9 mouse cellular contexts compared by ENCODE assay signal in genomic region chr7:113434286-113434685, GRCm38 (mm10). TPM values are rescaled to one million over a fixed set of nuclear protein-coding genes. Genes with fewer than 3 reads are reported as not detected.
DNase-seq lines count a peak whose midpoint lies in the region; ATAC-seq and TF ChIP-seq lines count a peak whose summit lies in the region.
"Had no signal": no experiment of that assay in that cellular context is flagged by ENCODE, and none has a peak within 500 bp of the region (broad histone marks: within the 10 kb centered on the region; RNA-seq: fewer than 3 reads in every experiment).

No protein-coding gene starts in this region.

- no peak for ATAC-seq in forebrain, embryonic 16.5 days
- no peak for ATAC-seq in kidney, postnatal 0 days (replicated peaks; ENCODE audit: low FRiP score, low read depth)
- no peak for ATAC-seq in liver, postnatal 0 days

- no peak overlapping the region for H3K4me2 ChIP-seq in forebrain, embryonic 16.5 days (ENCODE audit: low read length)
- no peak overlapping the region for H3K4me2 ChIP-seq in kidney, postnatal 0 days (ENCODE audit: low read length)
- H3K4me2 ChIP-seq in liver, postnatal 0 days (ENCODE audit: low read depth, low read length): no peak overlapping the region

- TF ChIP-seq CTCF in spleen, adult 2 months (IDR thresholded peaks at IDR 0.05; ENCODE audit: extremely low read depth, insufficient read depth, insufficient read length, insufficient replicate concordance): peak; percentile 48; the same call in 1 of the 2 replicates
- TF ChIP-seq CTCF in kidney, postnatal 0 days (IDR thresholded peaks at IDR 0.05; ENCODE audit: low read depth): peak; percentile 82
- peak; percentile 68 for TF ChIP-seq CTCF in liver, postnatal 0 days (IDR thresholded peaks at IDR 0.05; ENCODE audit: low read depth)
- peak; percentile 51; the same call in 1 of the 2 replicates for TF ChIP-seq CTCF in small intestine, adult 2 months (IDR thresholded peaks at IDR 0.05; ENCODE audit: extremely low read depth, insufficient read length, insufficient replicate concordance, low read depth, low read length)

- no peaks in the 10 kb centered on the region for H3K36me3 ChIP-seq in forebrain, embryonic 10.5 days (replicated peaks)
- H3K36me3 ChIP-seq in forebrain, embryonic 16.5 days (ENCODE audit: control insufficient read depth, insufficient read depth): no peaks in the 10 kb centered on the region
- no peaks in the 10 kb centered on the region for H3K36me3 ChIP-seq in spleen, adult 2 months (ENCODE audit: control insufficient read depth, insufficient read depth, low read length)
- no peaks in the 10 kb centered on the region for H3K36me3 ChIP-seq in kidney, postnatal 0 days (ENCODE audit: insufficient read depth, low read length)
- H3K36me3 ChIP-seq in liver, postnatal 0 days (replicated peaks; ENCODE audit: insufficient read depth, low read length): no peaks in the 10 kb centered on the region
- no peaks in the 10 kb centered on the region for H3K36me3 ChIP-seq in small intestine, adult 2 months (ENCODE audit: control insufficient read depth, insufficient read depth, low read length)

- no peak overlapping the region for H3K4me3 ChIP-seq in forebrain, embryonic 10.5 days
- no peak overlapping the region for H3K4me3 ChIP-seq in forebrain, embryonic 16.5 days (replicated peaks; ENCODE audit: low read length)
- H3K4me3 ChIP-seq in spleen, adult 2 months (ENCODE audit: extremely low read depth, insufficient read depth, insufficient read length): no peak overlapping the region
- H3K4me3 ChIP-seq in kidney, postnatal 0 days (replicated peaks; ENCODE audit: low read depth, low read length): no peak overlapping the region
- H3K4me3 ChIP-seq in liver, postnatal 0 days (ENCODE audit: low read depth, low read length): no peak overlapping the region
- no peak overlapping the region for H3K4me3 ChIP-seq in small intestine, adult 2 months (ENCODE audit: low read depth, low read length)

- H3K9me3 ChIP-seq in forebrain, embryonic 10.5 days: no peaks in the 10 kb centered on the region
- no peaks in the 10 kb centered on the region for H3K9me3 ChIP-seq in forebrain, embryonic 16.5 days (ENCODE audit: control insufficient read depth, low read length)
- no peaks in the 10 kb centered on the region for H3K9me3 ChIP-seq in kidney, postnatal 0 days (replicated peaks; ENCODE audit: low read length)
- no peaks in the 10 kb centered on the region for H3K9me3 ChIP-seq in liver, postnatal 0 days (ENCODE audit: low read length)

- no peak for TF ChIP-seq EP300 in liver, postnatal 0 days (IDR thresholded peaks at IDR 0.05; ENCODE audit: low read depth)

- no peak for TF ChIP-seq POLR2A in spleen, adult 2 months (IDR thresholded peaks at IDR 0.05; ENCODE audit: low read depth, low read length)
- TF ChIP-seq POLR2A in small intestine, adult 2 months (IDR thresholded peaks at IDR 0.05; ENCODE audit: low read depth, low read length): no peak

- H3K27me3 ChIP-seq in forebrain, embryonic 10.5 days (ENCODE audit: poor library complexity, severe bottlenecking): no peaks in the 10 kb centered on the region
- H3K27me3 ChIP-seq in forebrain, embryonic 16.5 days (replicated peaks; ENCODE audit: control insufficient read depth, insufficient read depth, low read length): no peaks in the 10 kb centered on the region
- H3K27me3 ChIP-seq in spleen, adult 2 months (ENCODE audit: control insufficient read depth, insufficient read depth, low read length): peaks cover 2% of the 10 kb centered on the region; the same call in 1 of the 2 replicates
- no peaks in the 10 kb centered on the region for H3K27me3 ChIP-seq in kidney, postnatal 0 days (ENCODE audit: insufficient read depth, low read length)
- H3K27me3 ChIP-seq in liver, postnatal 0 days (ENCODE audit: insufficient read depth, low read length): no peaks in the 10 kb centered on the region
- H3K27me3 ChIP-seq in small intestine, adult 2 months (ENCODE audit: control insufficient read depth, insufficient read depth, low read length): no peaks in the 10 kb centered on the region

- H3K4me1 ChIP-seq in forebrain, embryonic 10.5 days: no peaks in the 10 kb centered on the region
- H3K4me1 ChIP-seq in forebrain, embryonic 16.5 days (replicated peaks; ENCODE audit: control insufficient read depth, insufficient read depth, low read length): no peaks in the 10 kb centered on the region
- H3K4me1 ChIP-seq in spleen, adult 2 months (ENCODE audit: control insufficient read depth, insufficient read depth, insufficient read length): no peaks in the 10 kb centered on the region
- H3K4me1 ChIP-seq in kidney, postnatal 0 days (replicated peaks; ENCODE audit: insufficient read depth, low read length): no peaks in the 10 kb centered on the region
- H3K4me1 ChIP-seq in liver, postnatal 0 days (ENCODE audit: insufficient read depth): no peaks in the 10 kb centered on the region
- H3K4me1 ChIP-seq in small intestine, adult 2 months (ENCODE audit: control insufficient read depth, insufficient read depth, insufficient read length, low read length): no peaks in the 10 kb centered on the region

- 24% methylated on average over 4 of the region's 4 CpGs for WGBS in forebrain, embryonic 10.5 days
- 13% methylated on average over 4 of the region's 4 CpGs for WGBS in forebrain, embryonic 16.5 days
- 13% methylated on average over 4 of the region's 4 CpGs for WGBS in spleen, adult 2 months
- 13% methylated on average over 4 of the region's 4 CpGs for WGBS in kidney, postnatal 0 days
- 13% methylated on average over 4 of the region's 4 CpGs for WGBS in liver, postnatal 0 days (ENCODE audit: insufficient replicate concordance)
- WGBS in small intestine, adult 2 months: 22% methylated on average over 4 of the region's 4 CpGs

- H3K9ac ChIP-seq in forebrain, embryonic 16.5 days (replicated peaks; ENCODE audit: low read depth, low read length): no peak overlapping the region
- no peak overlapping the region for H3K9ac ChIP-seq in kidney, postnatal 0 days (ENCODE audit: low read depth, low read length)
- H3K9ac ChIP-seq in liver, postnatal 0 days (replicated peaks): no peak overlapping the region

- no peak overlapping the region for H3K27ac ChIP-seq in forebrain, embryonic 10.5 days
- H3K27ac ChIP-seq in forebrain, embryonic 16.5 days (ENCODE audit: low read length): no peak overlapping the region
- no peak overlapping the region for H3K27ac ChIP-seq in spleen, adult 2 months (ENCODE audit: insufficient read depth, low read length)
- no peak overlapping the region for H3K27ac ChIP-seq in kidney, postnatal 0 days
- no peak overlapping the region for H3K27ac ChIP-seq in liver, postnatal 0 days (ENCODE audit: low read depth)
- H3K27ac ChIP-seq in small intestine, adult 2 months (ENCODE audit: insufficient read depth, low read depth, low read length): no peak overlapping the region

- peak; percentile 25 for DNase-seq in forebrain, embryonic 10.5 days (ENCODE audit: extremely low spot score, low spot score)
- DNase-seq in spleen, adult 2 months (ENCODE audit: low read depth in 1 of 2, low spot score in 2 of 2): peak; percentile 12 to 21
- no peak for DNase-seq in spleen, adult 12 weeks (ENCODE audit: low spot score)
- DNase-seq in cerebellum, postnatal 14 days: peak; percentile 75 to 81
- peak; percentile 74 for DNase-seq in kidney, postnatal 0 days (ENCODE audit: low spot score)
- DNase-seq in liver, postnatal 0 days: peak; percentile 47

RNA-seq across cellular contexts. Expression of gene Pth, which starts 45.9 kb away (rescaled TPM):
- polyA plus RNA-seq in forebrain, embryonic 10.5 days (2016; fragmentation: Nextera tagmentation; extraction: Ambion mirVana): not detected in 2 replicates
- not detected in 2 replicates for polyA plus RNA-seq in forebrain, embryonic 16.5 days (2015; fragmentation: Nextera tagmentation; extraction: Ambion mirVana)
- not detected in 2 replicates for polyA plus RNA-seq in spleen, adult 2 months (2012; rRNA removed)
- polyA plus RNA-seq in kidney, postnatal 0 days (2015; fragmentation: Nextera tagmentation; extraction: Ambion mirVana): not detected in 2 replicates
- not detected in 2 replicates for polyA plus RNA-seq in liver, postnatal 0 days (2015; fragmentation: Nextera tagmentation; extraction: Ambion mirVana)
- not detected in 2 replicates for polyA plus RNA-seq in small intestine, adult 2 months (2012; rRNA removed)
- polyA plus RNA-seq: large intestine, adult 2 months had no signal
